Mouse (Mus musculus) left cerebral cortex, adult 11 months (tissue): ENCODE measurements at regions not wholly inside any gene's neighbourhood (a gene's known extent, or its start where the extent isn't known, plus 50 kb on each side); places are given as distances from the start of the nearest gene placed in this dataset.

Source experiments
- DNase-seq: peaks from one replicate; pipeline ENCODE4 v3.0.0; 2022; ENCODE audit warnings: low spot score

DNA sequence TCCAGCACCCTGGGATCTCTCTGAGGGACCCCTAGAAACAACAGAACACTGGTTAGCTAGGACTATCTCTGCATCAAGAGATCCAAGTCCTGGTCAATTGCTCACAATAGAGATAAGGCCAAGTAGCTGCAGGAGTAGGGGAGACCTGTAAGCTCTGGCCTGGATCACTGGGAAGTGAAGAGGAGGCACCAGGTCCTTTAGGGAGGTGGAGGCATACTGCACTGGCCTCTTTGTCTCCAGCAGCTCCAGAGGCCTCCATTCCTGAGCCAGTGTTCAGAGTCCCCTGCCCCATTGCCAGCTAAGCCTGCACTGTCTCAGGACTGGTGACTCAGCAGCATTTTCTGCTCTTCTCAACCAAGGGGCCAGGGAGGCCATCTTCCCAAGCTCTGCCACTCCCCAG is 262.3 kb upstream of the Gm4791 start:
- no peak for DNase-seq

DNA sequence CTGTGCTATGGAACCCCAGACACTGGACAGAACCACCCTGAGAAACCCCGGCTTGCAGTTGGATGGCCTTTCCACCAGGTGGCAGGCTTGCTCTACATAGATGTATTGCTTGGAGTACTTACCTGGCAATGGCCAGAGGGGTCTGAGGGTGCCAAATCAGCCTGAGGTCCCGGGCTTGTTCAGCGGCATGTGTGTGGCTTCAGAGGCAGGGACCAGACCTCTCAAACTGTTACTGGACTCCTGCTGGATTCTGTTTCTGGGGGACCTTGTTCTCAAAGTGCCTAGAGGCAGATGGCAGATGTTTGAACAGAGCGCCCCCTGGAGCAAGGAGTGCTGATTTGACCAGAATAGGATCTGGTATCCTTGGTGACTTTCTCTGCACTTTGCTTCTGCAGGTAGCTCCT is 262.9 kb upstream of the Gm4791 start:
- DNase-seq, result peak; percentile 84

DNA sequence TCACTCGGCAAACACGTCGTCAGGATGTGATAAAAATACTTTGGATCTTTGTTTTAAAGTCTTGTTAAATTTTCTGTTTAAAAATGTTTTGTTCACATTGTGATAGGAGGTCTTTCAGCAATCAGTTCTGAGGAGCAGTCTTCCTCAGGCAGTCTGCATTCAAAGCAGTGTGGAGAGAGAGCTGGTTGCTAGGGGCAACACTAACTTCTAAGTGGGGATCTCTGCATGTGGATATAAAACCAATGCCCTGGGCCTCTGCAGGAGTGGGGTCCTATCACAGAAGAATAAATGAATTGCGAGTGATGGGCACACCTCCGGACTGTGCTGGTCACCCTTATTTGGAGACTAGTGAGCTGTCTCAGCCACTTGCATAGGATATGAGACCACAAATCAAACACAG is 270.1 kb upstream of the Gm4791 start:
- DNase-seq, result no peak

- no peak for DNase-seq
These were observed 274.3 kb upstream of the Gm4791 start for GRCm38 (mm10) chr9:46724231-46724630.

DNA sequence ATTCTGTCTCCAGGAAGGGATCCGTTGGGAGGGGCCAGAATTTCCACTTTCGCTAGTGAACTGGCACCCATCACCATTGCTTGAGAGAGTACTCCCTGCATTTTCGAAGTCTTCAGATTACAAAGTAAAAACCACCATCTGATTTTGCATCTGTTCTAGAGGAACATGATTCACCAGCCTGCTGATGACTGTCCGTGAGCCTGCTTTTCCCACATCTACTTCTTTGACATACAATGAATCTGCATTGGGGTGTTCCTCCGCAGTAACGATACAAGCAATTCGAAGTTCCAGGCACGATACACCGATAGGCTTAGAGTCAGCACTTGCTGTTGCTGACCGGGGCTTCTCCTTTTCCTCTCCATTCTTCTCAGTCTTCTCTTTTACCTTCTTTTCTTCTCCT is 285.1 kb upstream of the Gm4791 start:
- DNase-seq, result no peak

DNA sequence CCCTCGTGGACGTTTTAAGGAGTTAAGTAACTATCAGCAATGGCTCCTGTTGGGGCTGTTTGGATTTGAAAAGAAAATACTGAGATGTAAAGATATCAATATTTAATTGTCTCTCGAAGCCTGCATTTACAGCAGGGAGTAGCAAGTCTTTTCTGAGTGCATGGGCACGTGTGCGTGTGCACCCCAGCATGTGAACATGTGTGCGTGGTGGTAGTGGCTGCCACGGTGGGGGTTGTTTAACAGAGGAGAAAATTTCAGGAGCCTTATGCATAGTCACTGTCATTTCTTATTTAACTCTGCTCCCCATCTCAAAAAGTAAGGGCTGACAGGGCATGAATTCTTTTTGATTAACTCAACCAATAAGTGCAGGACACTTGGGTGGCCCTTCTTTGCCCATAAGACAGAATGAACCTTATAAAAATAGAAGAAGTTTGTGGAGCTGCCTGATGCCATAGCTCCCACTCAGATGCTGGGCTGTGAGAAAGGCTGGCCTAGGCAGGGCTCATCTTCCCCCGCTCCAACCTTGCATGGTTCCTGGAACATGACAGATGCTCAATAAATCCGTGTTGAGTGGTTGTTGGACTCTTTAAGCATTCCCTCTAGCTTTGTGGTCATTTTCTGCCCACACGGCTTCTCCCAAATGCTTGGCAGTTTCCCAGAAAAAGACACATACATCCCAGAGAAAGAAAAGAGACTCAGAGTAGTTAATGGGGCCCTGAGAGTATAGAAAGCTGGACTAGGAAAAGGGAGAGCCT is 294.2 kb upstream of the Gm4791 start:
- DNase-seq, result no peak

- no peak for DNase-seq
These were observed 294.9 kb upstream of the Gm4791 start for GRCm38 (mm10) chr9:46703674-46704073.

GRCm38 (mm10) chr9:46702901-46703636 is 295.5 kb upstream of the Gm4791 start:
- DNase-seq, result peak; percentile 41

- no peak for DNase-seq
These were observed 296.3 kb upstream of the Gm4791 start for GRCm38 (mm10) chr9:46702053-46702900.

DNA sequence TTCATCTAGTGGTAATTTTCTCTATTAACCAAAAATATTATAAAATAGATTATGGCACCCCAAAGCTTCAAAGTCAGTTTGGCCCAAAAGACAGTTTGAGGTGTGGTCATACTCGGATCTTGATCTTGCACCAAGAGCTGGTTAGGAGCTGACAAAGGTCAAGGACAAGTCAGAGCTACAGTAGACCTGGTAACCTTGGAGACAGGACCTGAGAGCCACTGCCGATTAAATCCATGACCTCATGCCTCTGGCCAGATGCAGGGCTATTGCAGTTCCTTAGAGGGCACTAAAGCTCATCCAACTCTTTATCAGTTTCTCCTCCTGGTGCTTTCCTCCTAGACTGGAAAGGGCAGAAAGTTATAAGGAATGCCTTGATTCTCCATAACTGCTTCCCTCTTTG is 302.4 kb upstream of the Gm4791 start:
- no peak for DNase-seq

DNA sequence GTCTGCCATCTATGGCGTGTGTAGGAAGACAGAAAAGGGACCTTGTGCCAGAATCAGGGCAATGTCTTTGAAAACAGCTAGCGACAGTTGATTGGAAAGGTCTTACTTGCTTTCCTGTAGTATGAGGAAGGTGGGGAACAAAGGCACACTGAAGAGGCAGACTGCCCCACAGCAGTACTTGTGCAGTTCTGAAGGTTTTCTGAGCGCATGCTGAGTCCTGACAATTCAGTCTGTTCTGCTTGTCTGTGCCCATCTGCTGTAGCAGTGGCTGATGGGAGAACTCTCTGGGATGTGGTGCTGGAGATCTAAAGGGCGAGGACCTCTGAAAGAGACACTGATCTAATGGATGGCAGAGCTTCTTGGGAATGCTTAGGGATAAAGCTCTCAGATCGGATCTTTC is 309.2 kb upstream of the Gm4791 start:
- no peak for DNase-seq

DNA sequence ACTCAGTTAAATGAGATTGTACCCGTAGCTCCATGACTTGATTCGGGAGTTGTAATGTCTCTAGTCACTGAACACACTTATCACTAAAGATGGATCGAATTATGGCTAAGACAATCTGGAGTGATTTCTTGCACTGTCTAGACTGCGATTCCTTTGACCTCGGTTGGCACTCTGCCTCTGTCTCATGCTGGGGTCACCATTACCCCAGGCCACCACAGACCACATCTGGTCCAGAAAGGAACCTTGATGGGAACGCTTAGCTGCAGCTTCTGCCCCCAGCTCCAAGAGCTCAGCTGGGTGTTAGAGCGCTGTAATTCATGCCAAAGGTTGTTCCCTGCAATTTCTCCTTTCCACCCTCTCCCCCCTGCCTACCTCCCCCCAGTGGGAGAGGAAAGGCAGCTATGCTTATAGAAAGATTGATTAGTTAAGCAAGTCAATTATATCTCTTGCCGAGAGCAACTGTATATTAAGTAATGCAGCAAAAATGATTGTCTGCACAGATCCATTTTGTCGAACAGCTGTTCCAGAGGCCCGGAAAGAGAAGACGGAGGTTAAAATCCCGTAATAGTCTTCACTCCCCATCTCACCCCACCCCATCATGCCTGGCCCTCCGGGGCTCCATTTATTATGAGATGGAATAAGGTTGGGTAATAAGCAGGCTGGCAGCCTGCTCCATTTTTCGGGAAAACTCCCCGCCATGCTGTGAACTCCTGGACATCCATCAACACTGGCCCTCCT is 314.3 kb upstream of the Gm4791 start:
- no peak for DNase-seq

DNA sequence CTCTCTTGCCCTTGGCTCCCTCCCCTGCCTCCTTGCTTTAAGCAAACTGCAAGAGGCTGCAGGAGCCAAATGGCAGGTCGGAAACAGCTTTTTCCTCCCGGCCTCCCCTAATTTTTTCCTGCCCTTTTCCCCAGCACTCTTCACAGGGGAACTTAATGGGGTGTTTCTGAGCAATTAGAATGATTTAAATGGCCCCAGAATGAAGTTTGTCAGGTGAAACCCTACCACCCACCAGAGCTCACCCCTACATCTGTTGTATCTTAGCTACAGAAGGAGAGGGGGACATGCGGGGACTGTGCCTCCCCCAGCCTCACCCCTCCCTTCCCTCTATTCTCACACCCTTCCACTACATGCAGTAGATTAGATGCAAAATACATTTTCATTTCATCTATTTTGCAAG is 326.5 kb upstream of the Gm4791 start:
- no peak for DNase-seq

GRCm38 (mm10) chr9:46654422-46654821 is 334.6 kb upstream of the 4931429L15Rik start:
- peak; percentile 5 for DNase-seq

DNA sequence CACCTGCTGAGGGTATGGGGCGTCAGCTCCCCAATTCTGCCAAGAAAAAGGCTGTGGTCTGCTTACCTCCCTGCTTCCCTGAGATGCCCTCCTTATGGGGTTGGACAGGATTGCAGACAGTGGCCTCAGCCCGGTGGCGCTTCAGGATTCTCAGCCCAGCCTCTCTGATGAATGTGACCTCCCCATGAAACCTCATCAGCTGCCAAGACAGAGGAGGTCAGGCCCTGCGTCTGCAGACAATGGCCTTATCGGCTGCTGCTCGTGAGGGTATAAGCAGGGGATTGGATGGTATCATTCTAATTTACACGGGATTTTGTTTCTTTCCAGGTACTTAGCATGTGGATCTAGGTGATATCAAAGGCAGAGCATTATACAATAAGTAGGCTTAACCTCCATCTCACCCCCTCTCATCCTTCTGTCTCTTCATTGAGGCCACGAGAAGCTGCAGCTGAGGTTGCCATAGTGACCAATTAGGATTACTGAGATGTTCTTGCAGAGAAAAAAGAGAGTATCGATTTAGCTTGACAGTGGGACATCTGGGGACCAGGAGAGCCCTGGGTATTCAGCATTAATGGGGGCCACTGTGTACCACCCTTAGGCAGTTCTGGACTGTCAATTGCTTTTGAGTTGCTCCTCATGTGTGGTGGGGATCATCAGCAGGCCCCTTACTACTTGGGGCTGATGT is 327.6 kb upstream of the 4931429L15Rik start:
- DNase-seq, result peak; percentile 6

- DNase-seq, result no peak
These were observed 325.7 kb upstream of the 4931429L15Rik start for GRCm38 (mm10) chr9:46645469-46645884.

DNA sequence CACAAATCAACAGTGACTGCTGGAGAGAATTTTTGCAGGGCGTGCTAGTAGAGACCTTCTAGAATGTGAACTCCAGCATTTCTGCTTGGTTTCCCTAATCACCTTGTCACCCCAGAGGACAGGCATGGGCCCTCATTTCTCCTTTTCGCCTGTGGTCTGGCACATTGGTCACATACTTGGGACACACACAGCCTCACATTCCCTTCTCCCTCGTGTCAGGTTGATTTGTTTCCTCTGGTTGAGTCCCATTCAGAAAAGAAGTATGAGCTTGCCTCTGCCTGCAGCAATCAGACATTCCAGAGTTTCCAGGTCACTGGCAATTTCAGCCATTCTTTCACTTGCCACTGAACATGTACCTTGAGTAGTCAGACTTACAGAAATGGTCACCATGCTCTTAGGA is 323.8 kb upstream of the 4931429L15Rik start:
- no peak for DNase-seq

- DNase-seq, result no peak
These were observed 322.9 kb upstream of the 4931429L15Rik start for GRCm38 (mm10) chr9:46642696-46643095.

- no peak for DNase-seq
These were observed 316.6 kb upstream of the 4931429L15Rik start for GRCm38 (mm10) chr9:46636261-46637010.

GRCm38 (mm10) chr9:46633952-46634351 is 314.2 kb upstream of the 4931429L15Rik start:
- no peak for DNase-seq

DNA sequence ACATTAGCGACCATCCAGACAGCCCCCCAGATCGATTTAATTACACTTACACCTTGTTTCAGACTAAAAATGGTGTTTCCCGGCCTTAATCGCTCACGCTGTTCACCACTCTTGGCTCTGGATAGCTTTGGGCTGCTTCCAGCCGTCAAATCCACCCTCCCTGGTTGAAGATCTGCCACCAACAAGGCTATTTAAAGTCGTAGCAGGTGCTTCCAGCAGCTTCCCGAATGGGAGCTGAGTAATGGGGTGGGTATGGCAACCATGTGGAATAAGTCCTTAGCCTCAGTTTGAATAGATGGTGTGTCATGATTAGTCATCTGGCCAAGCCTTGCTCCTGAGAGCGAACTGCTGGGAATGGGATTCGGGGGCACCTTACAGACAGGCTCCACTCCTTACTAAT is 312.8 kb upstream of the 4931429L15Rik start:
- peak; percentile 62 for DNase-seq
